Mouse (Mus musculus) testis, adult 2 months (tissue): Measurements from ENCODE around the gene Rybp.

Experiments
- CTCF ChIP-seq: fragments of 200-500 bp; IDR thresholded peaks from 2 replicates; pipeline ENCODE4 v1.5.1; 2012; ENCODE audit warnings: low read depth, mild to moderate bottlenecking, inconsistent platforms, low read length, moderate library complexity; ENCODE audit not compliant: control insufficient read depth, insufficient read depth, insufficient replicate concordance
- POLR2A ChIP-seq: fragments of 200-500 bp; IDR thresholded peaks from 2 replicates; pipeline ENCODE4 v1.6.1; 2012; ENCODE audit warnings: low read depth, mild to moderate bottlenecking, inconsistent platforms, low read length, moderate library complexity; ENCODE audit not compliant: control insufficient read depth

GRCm38 (mm10) chr6:100190310-100190709 is 97.0 kb downstream of the Rybp start:
- TF ChIP-seq CTCF (no peak), POLR2A (no peak)
